In genomic region chr2:172911157-172911556, GRCm38 (mm10) we compare ENCODE assay signal across 15 mouse cellular contexts. TPM values are rescaled to one million over a fixed set of nuclear protein-coding genes. Genes with fewer than 3 reads are reported as not detected.
DNase-seq lines count a peak whose midpoint lies in the region; ATAC-seq and TF ChIP-seq lines count a peak whose summit lies in the region.
"Had no signal": no experiment of that assay in that cellular context is flagged by ENCODE, and none has a peak within 500 bp of the region (broad histone marks: within the 10 kb centered on the region; RNA-seq: fewer than 3 reads in every experiment).

No protein-coding gene starts in this region.

- intact Hi-C loops in gastrocnemius, postnatal 14 days (cut with DNase I; ENCODE audit: low total_unique reads): no loop called here
- intact Hi-C loops in heart, postnatal 10 days (cut with DNase I): no loop called here

- H3K9ac ChIP-seq in midbrain, postnatal 0 days (replicated peaks; ENCODE audit: low read length, poor library complexity, severe bottlenecking): no peak overlapping the region
- H3K9ac ChIP-seq: midbrain, embryonic 15.5 days; stomach, embryonic 15.5 days had no signal

- no peaks in the 10 kb centered on the region for H3K9me3 ChIP-seq in midbrain, embryonic 10.5 days (replicated peaks)
- H3K9me3 ChIP-seq in midbrain, postnatal 0 days (ENCODE audit: low read length): no peaks in the 10 kb centered on the region
- H3K9me3 ChIP-seq: midbrain, embryonic 15.5 days; stomach, embryonic 15.5 days had no signal

- no peak for TF ChIP-seq CTCF in midbrain, postnatal 0 days (IDR thresholded peaks at IDR 0.05)

- no peaks in the 10 kb centered on the region for H3K27me3 ChIP-seq in midbrain, embryonic 10.5 days (ENCODE audit: low read depth, poor library complexity, severe bottlenecking)
- H3K27me3 ChIP-seq in midbrain, postnatal 0 days (ENCODE audit: insufficient read depth, low read length): no peaks in the 10 kb centered on the region
- H3K27me3 ChIP-seq: midbrain, embryonic 15.5 days; stomach, embryonic 15.5 days had no signal

- no peak overlapping the region for H3K4me2 ChIP-seq in midbrain, postnatal 0 days (ENCODE audit: low read depth, low read length, poor library complexity, severe bottlenecking)
- H3K4me2 ChIP-seq: midbrain, embryonic 15.5 days; stomach, embryonic 15.5 days had no signal

- peaks cover 45% of the 10 kb centered on the region for H3K4me1 ChIP-seq in midbrain, embryonic 10.5 days
- no peaks in the 10 kb centered on the region for H3K4me1 ChIP-seq in midbrain, postnatal 0 days (ENCODE audit: insufficient read depth, low read length)

- DNase-seq in midbrain, embryonic 10.5 days (ENCODE audit: low spot score): no peak
- DNase-seq in midbrain, postnatal 0 days (ENCODE audit: low spot score): no peak
- DNase-seq in gastrocnemius, postnatal 14 days: peak; percentile 43
- DNase-seq in heart, postnatal 10 days: peak; percentile 63 to 73
- DNase-seq in embryo, embryonic 10.5 days (ENCODE audit: low spot score): no peak
- no peak for DNase-seq in cerebellum, adult 11 months
- DNase-seq in ovary, postnatal 14 days (ENCODE audit: low spot score): no peak
- DNase-seq: kidney, postnatal 10 days; lung, adult 2 months; thymus, postnatal 14 days had no signal

- no peaks in the 10 kb centered on the region; the same call in 1 of the 2 replicates for H3K36me3 ChIP-seq in midbrain, embryonic 10.5 days
- H3K36me3 ChIP-seq in midbrain, postnatal 0 days (ENCODE audit: insufficient read depth, low read length): no peaks in the 10 kb centered on the region
- H3K36me3 ChIP-seq: midbrain, embryonic 15.5 days; stomach, embryonic 15.5 days had no signal

- 0 out of 2 replicates have a peak overlapping the region, but pooled peaks have one; percentile 2 for H3K27ac ChIP-seq in midbrain, embryonic 10.5 days (replicated peaks)
- H3K27ac ChIP-seq in midbrain, postnatal 0 days (ENCODE audit: low read depth, low read length): no peak overlapping the region
- H3K27ac ChIP-seq: macrophage; midbrain, embryonic 15.5 days; stomach, embryonic 15.5 days had no signal

- ATAC-seq in midbrain, postnatal 0 days (ENCODE audit: low FRiP score): no peak
- ATAC-seq: forebrain, embryonic 16.5 days; inflammation-experienced regulatory T-cells, adult 6 months; midbrain, embryonic 15.5 days had no signal

- H3K4me3 ChIP-seq in midbrain, embryonic 10.5 days: no peak overlapping the region
- no peak overlapping the region for H3K4me3 ChIP-seq in midbrain, postnatal 0 days (ENCODE audit: low read depth, low read length)
- H3K4me3 ChIP-seq: midbrain, embryonic 15.5 days; stomach, embryonic 15.5 days had no signal

- WGBS in midbrain, embryonic 10.5 days: 56% methylated on average over 6 of the region's 6 CpGs
- 65% methylated on average over 6 of the region's 6 CpGs for WGBS in midbrain, postnatal 0 days

RNA-seq across cellular contexts. Expression of gene Bmp7, which starts 29.0 kb away (rescaled TPM):
- polyA plus RNA-seq in midbrain, embryonic 10.5 days (2016; fragmentation: Nextera tagmentation; extraction: Ambion mirVana): 14.7 and 14.8 TPM in 2 replicates
- total RNA-seq in midbrain, postnatal 0 days (2014; rRNA removed): 34.0 and 35.9 TPM in 2 replicates
- polyA plus RNA-seq in midbrain, postnatal 0 days (2015; fragmentation: Nextera tagmentation; extraction: Ambion mirVana): 14.8 and 15.3 TPM in 2 replicates
- 1 to 10 TPM in 1 of 2 experiments, under 1 TPM in 1; 0.86 to 1.8 TPM for total RNA-seq in gastrocnemius, postnatal 14 days (2021)
- total RNA-seq in heart, postnatal 10 days (2021): 1 to 10 TPM; 4.0 to 4.6 TPM

Comparison
In these comparisons a context has a peak if more than half of its experiments do, and no peak if none do; other contexts are left out.
1. DNase-seq: peak in gastrocnemius, postnatal 14 days (single experiment) and heart, postnatal 10 days (2 of 2); none in midbrain, embryonic 10.5 days (single experiment), midbrain, postnatal 0 days (single experiment), embryo, embryonic 10.5 days (single experiment), cerebellum, adult 11 months (single experiment) and ovary, postnatal 14 days (single experiment).